Mouse (Mus musculus): ENCODE measurements at regions not wholly inside any gene's neighbourhood (a gene's known extent, or its start where the extent isn't known, plus 50 kb on each side); places are given as distances from the start of the nearest gene placed in this dataset.
"Not testable (repeated sequence)": the region's sequence is repeated elsewhere in the genome, so short reads cannot be mapped to it uniquely, and the experiment has no call there.

GRCm38 (mm10) chr15:93144264-93144663 is 130.7 kb downstream of the Gxylt1 start:
- TF ChIP-seq POLR2A (IDR thresholded peaks at IDR 0.05; ENCODE audit: borderline replicate concordance, extremely low read depth, low read depth, low read length), result no peak
- no peak for TF ChIP-seq CTCF (IDR thresholded peaks at IDR 0.05; ENCODE audit: insufficient read depth, low read length)
- Histone ChIP-seq H3K4me1 (ENCODE audit: control insufficient read depth, insufficient read depth, low read length) (no peaks in the 10 kb centered on the region), H3K4me3 (replicated peaks; ENCODE audit: extremely low read depth, low read depth, low read length) (no peak overlapping the region)
- DNase-seq, result no peak
- WGBS, result 74% methylated on average over 4 of the region's 4 CpGs

- DNase-seq, result no peak
- WGBS, result 82% methylated on average over 18 of the region's 18 CpGs
- TF ChIP-seq CTCF (IDR thresholded peaks at IDR 0.05; ENCODE audit: insufficient read depth, low read length) (no peak), POLR2A (IDR thresholded peaks at IDR 0.05; ENCODE audit: borderline replicate concordance, extremely low read depth, low read depth, low read length) (no peak)
Observed at GRCm38 (mm10) chr15:93133379-93133778, 141.6 kb downstream of the Gxylt1 start.

GRCm38 (mm10) chr15:93131056-93131455 is 143.9 kb downstream of the Gxylt1 start:
- Histone ChIP-seq H3K4me1 (ENCODE audit: control insufficient read depth, insufficient read depth, low read length) (no peaks in the 10 kb centered on the region), H3K4me3 (replicated peaks; ENCODE audit: extremely low read depth, low read depth, low read length) (no peak overlapping the region)
- no peak for TF ChIP-seq POLR2A (IDR thresholded peaks at IDR 0.05; ENCODE audit: borderline replicate concordance, extremely low read depth, low read depth, low read length)
- no peak for TF ChIP-seq CTCF (IDR thresholded peaks at IDR 0.05; ENCODE audit: insufficient read depth, low read length)
- no peak for DNase-seq

More at GRCm38 (mm10) chr15:93133379-93133778, 141.6 kb downstream of the Gxylt1 start:
- Histone ChIP-seq H3K4me1 (ENCODE audit: control insufficient read depth, insufficient read depth, low read length) (no peaks in the 10 kb centered on the region), H3K4me3 (replicated peaks; ENCODE audit: extremely low read depth, low read depth, low read length) (no peak overlapping the region)

GRCm38 (mm10) chr15:93125261-93125660 is 149.7 kb downstream of the Gxylt1 start:
- Histone ChIP-seq H3K4me1 (ENCODE audit: control insufficient read depth, insufficient read depth, low read length) (no peaks in the 10 kb centered on the region), H3K4me3 (replicated peaks; ENCODE audit: extremely low read depth, low read depth, low read length) (no peak overlapping the region)
- 65% methylated on average over 5 of the region's 5 CpGs for WGBS
- no peak for TF ChIP-seq CTCF (IDR thresholded peaks at IDR 0.05; ENCODE audit: insufficient read depth, low read length)
- no peak for TF ChIP-seq POLR2A (IDR thresholded peaks at IDR 0.05; ENCODE audit: borderline replicate concordance, extremely low read depth, low read depth, low read length)
- DNase-seq, result no peak

- TF ChIP-seq POLR2A (IDR thresholded peaks at IDR 0.05; ENCODE audit: borderline replicate concordance, extremely low read depth, low read depth, low read length), result no peak
- no peak for TF ChIP-seq CTCF (IDR thresholded peaks at IDR 0.05; ENCODE audit: insufficient read depth, low read length)
- no peaks in the 10 kb centered on the region for H3K4me1 ChIP-seq (ENCODE audit: control insufficient read depth, insufficient read depth, low read length)
- H3K4me3 ChIP-seq (replicated peaks; ENCODE audit: extremely low read depth, low read depth, low read length), result no peak overlapping the region
- 72% methylated on average over 4 of the region's 4 CpGs for WGBS
- DNase-seq, result no peak
Observed at GRCm38 (mm10) chr15:93121156-93121555, 153.8 kb downstream of the Gxylt1 start.

GRCm38 (mm10) chr15:93117806-93118205 is 157.2 kb downstream of the Gxylt1 start:
- not testable (repeated sequence) for DNase-seq; H3K4me3 ChIP-seq (replicated peaks; ENCODE audit: extremely low read depth, low read depth, low read length); H3K4me1 ChIP-seq (ENCODE audit: control insufficient read depth, insufficient read depth, low read length)
- 81% methylated on average over 2 of the region's 2 CpGs for WGBS

- Histone ChIP-seq H3K4me3 (replicated peaks; ENCODE audit: extremely low read depth, low read depth, low read length) (no peak overlapping the region), H3K4me1 (ENCODE audit: control insufficient read depth, insufficient read depth, low read length) (no peaks in the 10 kb centered on the region)
- TF ChIP-seq CTCF (IDR thresholded peaks at IDR 0.05; ENCODE audit: insufficient read depth, low read length) (no peak), POLR2A (IDR thresholded peaks at IDR 0.05; ENCODE audit: borderline replicate concordance, extremely low read depth, low read depth, low read length) (no peak)
- 6% methylated on average over 16 of the region's 16 CpGs for WGBS
- no peak for DNase-seq
Observed at GRCm38 (mm10) chr15:93115674-93116102, 159.3 kb downstream of the Gxylt1 start.

- DNase-seq, result no peak
- WGBS, result 68% methylated on average over 4 of the region's 4 CpGs
- no peak for TF ChIP-seq CTCF (IDR thresholded peaks at IDR 0.05; ENCODE audit: insufficient read depth, low read length)
- TF ChIP-seq POLR2A (IDR thresholded peaks at IDR 0.05; ENCODE audit: borderline replicate concordance, extremely low read depth, low read depth, low read length), result no peak
Observed at GRCm38 (mm10) chr15:93104936-93105335, 170.0 kb downstream of the Gxylt1 start.

GRCm38 (mm10) chr15:93103426-93103825 is 171.6 kb downstream of the Gxylt1 start:
- DNase-seq, result peak; percentile 8

More at GRCm38 (mm10) chr15:93104936-93105335, 170.0 kb downstream of the Gxylt1 start:
- H3K4me1 ChIP-seq (ENCODE audit: control insufficient read depth, insufficient read depth, low read length), result no peaks in the 10 kb centered on the region
- H3K4me3 ChIP-seq (replicated peaks; ENCODE audit: extremely low read depth, low read depth, low read length), result no peak overlapping the region

GRCm38 (mm10) chr15:93101881-93102280 is 173.1 kb downstream of the Gxylt1 start:
- DNase-seq, result no peak
- H3K4me1 ChIP-seq (ENCODE audit: control insufficient read depth, insufficient read depth, low read length), result no peaks in the 10 kb centered on the region
- TF ChIP-seq POLR2A (IDR thresholded peaks at IDR 0.05; ENCODE audit: borderline replicate concordance, extremely low read depth, low read depth, low read length), result no peak
- no peak for TF ChIP-seq CTCF (IDR thresholded peaks at IDR 0.05; ENCODE audit: insufficient read depth, low read length)
- no peak overlapping the region for H3K4me3 ChIP-seq (replicated peaks; ENCODE audit: extremely low read depth, low read depth, low read length)
- WGBS, result 88% methylated on average over 10 of the region's 10 CpGs

More at GRCm38 (mm10) chr15:93103426-93103825, 171.6 kb downstream of the Gxylt1 start:
- no peak overlapping the region for H3K4me3 ChIP-seq (replicated peaks; ENCODE audit: extremely low read depth, low read depth, low read length)
- TF ChIP-seq POLR2A (IDR thresholded peaks at IDR 0.05; ENCODE audit: borderline replicate concordance, extremely low read depth, low read depth, low read length) (no peak), CTCF (IDR thresholded peaks at IDR 0.05; ENCODE audit: insufficient read depth, low read length) (no peak)
- H3K4me1 ChIP-seq (ENCODE audit: control insufficient read depth, insufficient read depth, low read length), result no peaks in the 10 kb centered on the region
- 59% methylated on average over 5 of the region's 5 CpGs for WGBS
